Mouse (Mus musculus): ENCODE measurements around the gene Lactb.

The Lactb gene

DNA sequence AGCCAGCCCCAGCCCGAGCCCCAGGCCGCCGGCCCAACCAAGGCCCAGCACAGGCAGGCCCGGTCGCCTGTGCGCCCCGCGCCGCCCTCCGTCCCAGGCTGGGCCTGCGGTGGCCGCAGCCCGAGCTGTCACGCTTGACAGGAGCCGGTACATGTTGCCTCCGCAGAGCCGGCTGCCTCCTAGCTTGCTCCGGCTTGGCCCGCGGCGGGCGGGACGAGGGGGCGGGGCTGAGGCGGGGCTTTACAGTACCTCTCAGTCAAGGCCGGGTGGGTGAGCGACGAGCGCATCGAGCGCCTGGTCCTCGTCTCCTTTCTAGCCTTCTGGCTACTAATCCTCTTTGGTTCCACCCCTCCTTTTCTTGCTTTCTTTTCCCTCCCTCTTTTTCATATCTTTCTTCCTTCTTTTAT is at the start of gene Lactb:
Gene Lactb (minus strand): TSS at position 246 of the 407 bp plus-strand sequence.
- in situ Hi-C loops (cut with MboI, MseI) = no loop called here

GRCm38 (mm10) chr9:67023371-67023770 is 48.1 kb upstream of the Lactb start:
- in situ Hi-C loops (cut with MboI, MseI) = no loop called here

DNA sequence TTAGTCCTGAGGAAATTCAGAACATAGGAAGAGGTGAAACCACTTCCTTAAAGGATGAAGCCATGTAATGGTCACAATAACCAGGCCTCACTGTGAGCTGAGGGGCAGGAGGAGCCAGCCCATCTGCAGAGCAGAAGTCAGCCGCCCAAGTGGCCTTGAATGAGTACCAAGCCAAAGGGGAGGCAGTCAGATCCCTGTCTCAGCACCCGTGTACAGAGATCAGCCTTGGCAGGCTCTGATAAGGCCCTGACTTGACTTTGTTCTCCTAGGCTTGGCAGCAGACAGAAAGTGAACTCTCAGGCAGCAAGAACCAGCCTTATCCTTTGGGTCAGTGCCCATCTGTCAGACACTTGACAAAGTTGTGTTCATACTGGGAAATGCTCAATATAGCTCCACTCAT is 44.8 kb upstream of the Lactb start:
- in situ Hi-C loops (cut with MboI, MseI) = no loop called here

DNA sequence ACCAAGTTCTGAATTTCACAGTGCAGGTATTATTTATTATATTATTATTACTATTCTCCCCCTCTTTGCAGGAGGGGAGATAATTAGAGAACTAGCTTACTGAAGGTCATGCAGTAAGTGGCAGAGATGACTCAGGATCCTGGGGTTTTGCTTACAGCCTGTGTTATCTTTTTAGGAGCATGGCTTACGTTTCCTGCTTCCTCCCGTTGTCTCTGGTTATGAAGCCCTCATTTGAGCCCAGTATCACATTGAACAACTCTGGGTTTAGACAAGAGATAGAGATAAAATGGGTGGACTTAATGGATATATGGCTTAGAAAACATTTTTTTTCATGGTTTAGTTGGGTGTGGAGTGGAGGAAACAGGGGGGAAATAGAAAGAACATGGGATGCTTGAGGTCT is 38.2 kb upstream of the Lactb start:
- in situ Hi-C loops (cut with MboI, MseI) = no loop called here

- in situ Hi-C loops (cut with MboI, MseI) = no loop called here
Measured at GRCm38 (mm10) chr9:67012470-67012869, 37.2 kb upstream of the Lactb start.

- in situ Hi-C loops (cut with MboI, MseI) = no loop called here
Measured at GRCm38 (mm10) chr9:67011483-67011882, 36.2 kb upstream of the Lactb start.

DNA sequence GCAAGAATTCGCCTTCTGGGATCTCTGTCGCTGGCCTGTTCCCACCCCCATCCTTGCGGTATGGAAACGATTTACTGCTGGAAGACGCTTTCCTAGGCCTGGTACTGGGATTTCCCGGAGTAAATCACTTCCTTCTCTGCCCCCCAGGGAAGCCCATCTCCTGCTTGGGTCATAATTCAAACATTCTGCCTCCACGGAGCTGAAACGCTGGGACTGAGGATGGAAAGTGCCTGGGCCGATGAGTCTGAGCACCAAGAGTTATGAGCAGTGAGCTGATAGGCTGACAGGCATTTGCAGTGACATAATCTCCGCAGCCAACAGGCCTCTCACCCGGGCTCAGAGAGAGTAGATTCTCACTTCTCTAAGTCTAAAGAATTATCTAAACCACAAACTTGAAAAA is 33.5 kb upstream of the Lactb start:
- in situ Hi-C loops (cut with MboI, MseI) = no loop called here

DNA sequence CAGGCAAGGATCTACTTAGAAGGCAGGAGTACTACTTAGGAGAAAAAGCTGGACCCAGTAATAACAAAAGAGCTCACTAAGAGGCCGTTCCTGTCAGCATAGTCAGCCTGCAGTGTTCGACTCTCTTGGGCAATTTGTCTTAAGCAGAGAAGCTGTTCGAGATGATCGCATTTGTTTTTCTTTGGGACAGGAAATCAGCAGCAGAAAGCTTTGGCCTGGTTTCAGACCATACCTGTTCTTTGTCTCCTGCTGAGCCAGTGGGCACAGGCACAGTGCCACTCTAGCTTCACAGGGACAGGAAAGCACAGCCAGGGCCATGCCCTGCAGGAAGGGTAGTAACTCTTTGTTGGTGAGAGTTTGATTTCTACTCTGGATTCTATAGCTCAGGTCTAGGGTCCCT is 31.1 kb upstream of the Lactb start:
- in situ Hi-C loops (cut with MboI, MseI) = no loop called here

DNA sequence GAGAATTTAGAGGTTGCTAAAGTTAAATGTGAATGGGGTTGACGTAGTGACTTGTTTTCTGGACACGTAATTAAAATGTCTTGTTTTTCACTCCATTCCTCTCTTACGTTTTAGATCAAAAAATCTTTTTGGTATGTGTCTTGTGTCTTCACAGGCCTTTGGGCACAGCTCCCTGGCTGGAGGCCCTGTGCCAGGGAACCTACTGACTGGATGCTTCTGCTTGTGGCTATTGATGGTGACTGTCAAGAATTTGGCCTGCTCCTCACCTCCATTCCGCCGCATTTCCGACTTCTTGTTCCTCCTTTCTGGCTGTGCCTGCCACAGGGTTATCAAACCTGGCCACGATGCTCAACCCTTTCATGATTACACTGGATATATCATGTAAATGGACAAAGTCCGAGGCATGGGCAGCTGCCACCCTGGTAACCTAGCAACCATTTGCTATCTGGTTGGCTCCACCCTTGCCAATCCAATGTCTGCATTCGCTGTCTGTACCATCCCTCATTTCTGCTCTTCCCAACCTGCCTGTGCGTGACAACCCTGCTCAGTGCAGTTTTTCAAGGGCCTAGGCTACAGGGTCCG is 30.0 kb upstream of the Lactb start:
- in situ Hi-C loops (cut with MboI, MseI) = no loop called here

DNA sequence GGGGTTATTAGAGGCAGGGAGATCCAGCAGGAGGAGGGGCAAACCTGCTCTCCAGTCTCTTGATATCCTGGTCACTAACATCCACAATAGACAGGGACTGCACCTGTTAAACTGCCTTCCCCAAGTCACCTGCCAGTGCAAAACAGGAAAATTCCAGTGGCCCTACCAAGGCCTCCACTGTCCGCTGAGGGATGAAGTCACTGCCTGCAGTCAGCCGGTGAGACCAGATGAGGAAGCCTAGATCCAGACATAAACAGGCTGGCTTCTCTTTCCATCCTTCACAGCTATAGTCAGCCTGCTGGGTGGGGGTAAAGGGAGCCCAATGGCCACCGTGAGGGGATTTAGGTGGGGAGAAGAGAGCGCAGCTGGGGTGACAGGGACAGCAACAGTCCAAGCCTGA is 28.4 kb upstream of the Lactb start:
- in situ Hi-C loops (cut with MboI, MseI) = no loop called here

DNA sequence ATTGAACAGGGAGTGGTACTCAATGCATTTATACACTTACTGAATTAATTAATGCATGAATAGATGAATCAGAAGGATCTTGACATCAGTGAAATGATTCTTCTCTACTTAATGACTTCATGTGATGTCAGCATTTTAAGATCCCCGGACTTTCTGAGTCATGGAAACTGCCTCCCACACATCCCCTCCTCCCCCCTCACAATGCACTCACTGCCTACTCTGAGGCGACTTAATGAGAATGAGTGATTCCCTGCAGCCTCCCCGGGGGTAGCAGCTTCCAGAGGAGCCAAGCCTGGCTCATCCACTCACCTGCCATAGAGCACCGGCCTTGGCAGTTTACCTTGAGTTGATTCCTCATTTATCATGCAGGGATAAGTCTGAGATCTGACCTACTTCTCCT is 27.9 kb upstream of the Lactb start:
- in situ Hi-C loops (cut with MboI, MseI) = no loop called here

GRCm38 (mm10) chr9:67001506-67001905 is 26.2 kb upstream of the Lactb start:
- in situ Hi-C loops (cut with MboI, MseI) = no loop called here

DNA sequence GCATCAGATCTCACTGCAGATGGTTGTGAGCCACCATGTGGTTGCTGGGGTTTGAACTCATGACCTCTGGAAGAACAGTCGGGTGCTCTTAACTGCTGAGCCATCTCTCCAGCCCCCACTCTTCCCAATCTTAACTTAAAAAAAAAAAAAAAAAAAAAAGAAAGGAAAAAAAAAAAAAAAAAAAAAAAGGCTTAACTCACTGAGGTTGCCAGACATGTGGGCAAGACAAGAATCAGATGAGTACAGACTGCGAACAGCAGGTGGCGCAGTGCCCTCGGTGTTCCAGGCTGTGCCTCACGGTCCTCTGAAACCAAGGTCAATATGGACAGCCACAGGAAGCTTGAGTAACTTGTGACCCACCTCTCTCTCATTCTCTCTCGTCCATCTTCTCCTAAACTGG is 25.8 kb upstream of the Lactb start:
- in situ Hi-C loops (cut with MboI, MseI) = no loop called here

DNA sequence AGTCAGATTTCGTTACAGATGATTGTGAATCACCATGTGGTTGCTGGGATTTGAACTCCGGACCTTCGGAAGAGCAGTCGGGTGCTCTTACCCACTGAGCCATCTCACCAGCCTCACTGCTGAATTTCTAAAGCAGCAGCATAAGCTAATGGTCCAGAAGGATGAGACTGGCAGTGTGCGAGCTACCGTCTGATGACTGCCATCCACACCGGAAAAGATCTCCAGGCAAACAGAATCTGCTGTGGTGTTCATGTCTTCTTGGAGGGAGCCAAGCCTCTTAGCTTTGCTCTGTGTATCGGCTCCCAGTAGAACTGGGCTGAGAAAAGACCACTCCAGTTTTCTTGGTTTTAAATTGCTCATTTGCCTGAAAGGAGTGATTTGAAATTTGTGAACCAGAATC is 24.4 kb upstream of the Lactb start:
- in situ Hi-C loops (cut with MboI, MseI) = no loop called here

- in situ Hi-C loops (cut with MboI, MseI) = no loop called here
Measured at GRCm38 (mm10) chr9:66991750-66992410, 16.6 kb upstream of the Lactb start.

DNA sequence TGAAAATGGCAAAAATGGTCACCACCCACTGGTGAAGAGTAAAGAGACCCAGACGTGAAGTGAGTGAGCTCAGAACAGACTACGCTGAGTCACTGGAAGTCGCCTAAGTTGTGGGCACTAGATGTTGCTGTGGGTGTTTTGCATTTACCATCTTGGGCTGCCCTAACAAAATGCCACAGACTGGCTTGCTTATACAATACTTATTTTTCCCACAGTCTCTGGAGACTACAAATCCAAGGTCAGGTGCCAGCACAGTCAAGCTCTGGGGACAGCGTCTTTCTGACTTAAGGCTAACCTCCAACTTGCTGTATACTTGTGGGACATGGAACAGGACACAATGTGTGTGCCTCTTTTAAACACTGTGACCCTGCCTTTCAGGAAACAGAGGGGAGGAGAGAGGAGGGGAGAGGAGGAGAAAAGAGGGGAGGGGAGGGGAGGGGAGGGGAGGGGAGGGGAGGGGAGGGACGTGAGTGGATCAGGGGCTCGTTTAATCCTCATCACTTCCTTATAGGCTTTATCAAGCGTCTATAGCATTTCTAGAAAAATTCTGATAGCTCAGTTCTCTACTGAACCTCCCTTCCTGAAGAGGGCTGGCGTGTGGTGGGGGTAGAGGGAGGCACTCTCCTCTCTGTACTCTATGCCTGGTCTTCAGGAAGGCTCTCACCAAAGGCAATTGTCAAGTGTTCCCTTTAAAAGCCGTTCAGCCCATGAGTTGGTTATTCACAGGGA is 15.9 kb upstream of the Lactb start:
- in situ Hi-C loops (cut with MboI, MseI) = no loop called here

GRCm38 (mm10) chr9:66990046-66990445 is 14.8 kb upstream of the Lactb start:
- in situ Hi-C loops (cut with MboI, MseI) = no loop called here

DNA sequence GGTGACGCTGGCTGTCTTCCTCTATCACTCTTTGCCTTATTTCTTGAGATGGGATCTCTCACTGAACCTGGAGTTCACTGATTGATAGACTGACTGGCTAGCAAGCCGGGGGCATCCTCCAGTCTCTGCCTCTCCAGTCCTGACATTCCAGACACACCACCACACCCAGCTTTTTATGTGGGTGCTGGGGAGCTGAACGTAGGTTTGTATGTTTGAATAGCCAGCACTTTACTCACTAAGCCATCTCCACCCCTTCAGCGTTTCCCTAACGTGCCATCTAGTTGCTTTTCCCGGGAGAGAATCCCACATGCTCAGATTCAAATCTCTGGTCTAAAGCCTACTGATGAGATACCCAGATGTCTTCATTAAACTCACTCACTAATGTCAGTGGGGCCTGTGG is 14.3 kb upstream of the Lactb start:
- in situ Hi-C loops (cut with MboI, MseI) = loop anchor here (5.0 kb wide), 1 partner anchor 53 kb away; no protein-coding TSS in a partner anchor

GRCm38 (mm10) chr9:66988888-66989414 is 13.7 kb upstream of the Lactb start:
- in situ Hi-C loops (cut with MboI, MseI) = loop anchor here (5.0 kb wide), 1 partner anchor 53 kb away; no protein-coding TSS in a partner anchor

- in situ Hi-C loops (cut with MboI, MseI) = loop anchor here (5.0 kb wide), 1 partner anchor 54 kb away; no protein-coding TSS in a partner anchor
Measured at GRCm38 (mm10) chr9:66988198-66988887, 13.1 kb upstream of the Lactb start.

- in situ Hi-C loops (cut with MboI, MseI) = loop anchor here (5.0 kb wide), 1 partner anchor 57 kb away; no protein-coding TSS in a partner anchor
Measured at GRCm38 (mm10) chr9:66985377-66985776, 10.1 kb upstream of the Lactb start.

DNA sequence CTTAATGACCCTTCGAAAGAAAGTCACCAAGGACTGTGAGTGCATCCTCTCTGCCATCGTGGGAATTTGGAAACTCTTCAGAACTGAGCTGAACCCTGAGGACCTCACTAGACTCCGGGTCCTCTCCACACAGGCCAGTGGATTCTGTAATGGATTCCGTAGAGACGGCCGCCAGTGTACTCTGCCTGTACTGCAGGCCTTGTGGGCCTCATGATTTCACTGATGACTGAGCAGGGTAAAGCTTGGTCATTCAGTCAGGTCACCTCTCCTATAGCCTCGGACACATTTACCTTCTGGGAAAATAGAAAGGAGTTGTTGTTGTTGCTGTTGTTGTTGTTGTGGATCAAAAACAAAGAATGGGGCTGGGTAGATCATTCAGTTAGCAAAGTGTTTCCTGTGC is 6.8 kb upstream of the Lactb start:
- in situ Hi-C loops (cut with MboI, MseI) = no loop called here
